Mouse (Mus musculus): ENCODE data around the gene Dennd5a. TPM values are rescaled to one million over a fixed set of nuclear protein-coding genes. Genes with fewer than 3 reads are reported as not detected.

Gene Dennd5a
- total RNA-seq, 2 experiments from 2014 or later, result 48.5 to 54.4 TPM

DNA sequence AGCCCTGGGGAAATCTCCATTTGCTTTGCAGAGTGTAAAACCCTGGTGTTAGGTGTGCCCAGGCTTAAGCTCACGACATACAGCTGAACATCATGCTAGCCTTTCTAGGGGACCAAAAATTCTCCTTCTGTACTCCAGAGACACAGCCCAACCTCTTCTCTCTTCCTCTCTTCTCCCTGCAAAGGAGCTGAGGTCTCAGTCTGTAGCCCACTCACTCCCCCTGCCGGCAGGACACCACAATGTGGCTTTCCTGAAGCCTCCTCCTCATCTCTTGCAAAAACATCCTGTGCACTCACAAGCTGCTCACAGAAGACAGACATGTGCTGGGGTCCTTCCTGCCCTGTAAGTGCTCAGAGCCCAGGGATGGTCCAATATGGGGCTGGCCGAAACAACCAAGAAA lies 67.7 kb downstream of the Dennd5a start:
- ATAC-seq (replicated peaks; ENCODE audit: low FRiP score, low TSS enrichment, poor library complexity, severe bottlenecking), result peak; percentile 81

- no peak for ATAC-seq (replicated peaks; ENCODE audit: low FRiP score, low TSS enrichment, poor library complexity, severe bottlenecking)
These were observed 68.5 kb downstream of the Dennd5a start for GRCm38 (mm10) chr7:109891786-109892185.

DNA sequence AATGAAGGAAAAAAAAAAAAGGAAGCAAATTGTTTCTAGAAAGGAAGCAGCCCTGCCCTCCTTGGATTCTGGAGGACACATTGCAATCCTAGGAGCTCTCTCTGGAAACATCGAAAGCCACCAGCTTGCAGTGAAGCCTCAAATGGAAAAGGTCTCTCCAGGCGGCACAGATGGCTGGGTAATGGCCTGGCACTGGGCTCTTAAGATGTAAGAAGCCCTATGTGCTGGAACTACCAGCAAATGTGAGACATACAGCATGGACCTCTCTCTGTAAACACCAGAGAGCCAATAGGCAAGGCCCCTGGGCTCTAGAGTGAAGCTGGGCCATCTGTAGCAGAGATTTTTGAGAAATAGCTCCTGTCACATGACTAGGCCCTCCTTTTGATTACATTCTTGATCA lies 70.0 kb downstream of the Dennd5a start:
- ATAC-seq (replicated peaks; ENCODE audit: low FRiP score, low TSS enrichment, poor library complexity, severe bottlenecking), result no peak

DNA sequence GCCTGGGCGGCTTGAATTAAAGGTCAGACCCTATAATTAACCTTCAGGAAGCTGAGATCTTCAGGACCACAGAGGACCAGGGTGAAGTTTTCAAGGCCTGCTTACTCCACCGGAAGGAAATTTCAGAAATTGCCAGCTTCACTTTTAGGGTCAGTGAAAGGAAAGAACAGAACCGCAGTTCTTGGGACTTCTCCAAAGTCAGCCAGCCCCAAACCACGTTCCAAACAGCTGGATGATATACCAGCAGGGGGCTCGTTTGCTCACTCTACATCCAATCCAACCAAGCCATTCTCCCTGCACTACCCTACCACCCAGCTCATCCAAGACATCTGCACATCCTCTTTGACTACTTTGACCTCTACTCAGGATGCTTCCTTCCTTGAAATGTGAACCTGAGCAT lies 71.0 kb downstream of the Dennd5a start:
- no peak for ATAC-seq (replicated peaks; ENCODE audit: low FRiP score, low TSS enrichment, poor library complexity, severe bottlenecking)

DNA sequence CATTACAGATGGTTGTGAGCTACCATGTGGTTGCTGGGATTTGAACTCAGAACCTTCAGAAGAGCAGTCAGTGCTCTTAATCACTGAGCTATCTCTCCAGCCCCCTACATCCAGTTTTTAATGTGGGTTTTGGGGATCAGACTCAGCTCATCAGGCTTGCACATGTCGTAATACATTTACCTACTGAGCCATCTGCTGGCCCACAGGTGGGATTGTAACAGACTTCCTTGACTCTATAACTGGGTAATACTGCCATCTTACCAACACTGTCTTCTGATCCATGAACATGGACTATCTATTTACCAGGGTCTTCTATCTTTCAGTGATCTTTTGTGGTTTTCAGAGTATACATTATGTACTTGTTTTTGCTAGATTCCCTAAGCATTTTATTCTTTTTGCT lies 74.0 kb downstream of the Dennd5a start:
- no peak for ATAC-seq (replicated peaks; ENCODE audit: low FRiP score, low TSS enrichment, poor library complexity, severe bottlenecking)

DNA sequence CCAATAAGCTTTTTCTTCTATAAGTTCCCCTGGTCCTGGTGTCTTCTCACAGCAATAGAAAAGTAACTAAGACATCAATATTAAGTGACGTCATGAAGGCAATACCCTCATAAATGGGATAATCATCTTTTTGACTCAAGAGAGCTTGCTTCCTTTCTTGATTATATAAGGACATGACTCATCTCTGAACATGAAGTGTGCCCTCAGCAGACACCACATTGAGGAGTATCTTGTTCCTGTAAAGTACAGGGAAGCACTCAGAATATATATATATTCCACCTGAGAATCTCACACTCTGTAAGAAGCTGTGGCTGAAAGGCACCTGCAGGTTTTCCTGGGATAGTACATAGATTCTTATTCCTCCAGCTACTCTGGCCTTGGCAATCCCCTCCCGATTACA lies 77.7 kb downstream of the Dennd5a start:
- no peak for ATAC-seq (replicated peaks; ENCODE audit: low FRiP score, low TSS enrichment, poor library complexity, severe bottlenecking)

DNA sequence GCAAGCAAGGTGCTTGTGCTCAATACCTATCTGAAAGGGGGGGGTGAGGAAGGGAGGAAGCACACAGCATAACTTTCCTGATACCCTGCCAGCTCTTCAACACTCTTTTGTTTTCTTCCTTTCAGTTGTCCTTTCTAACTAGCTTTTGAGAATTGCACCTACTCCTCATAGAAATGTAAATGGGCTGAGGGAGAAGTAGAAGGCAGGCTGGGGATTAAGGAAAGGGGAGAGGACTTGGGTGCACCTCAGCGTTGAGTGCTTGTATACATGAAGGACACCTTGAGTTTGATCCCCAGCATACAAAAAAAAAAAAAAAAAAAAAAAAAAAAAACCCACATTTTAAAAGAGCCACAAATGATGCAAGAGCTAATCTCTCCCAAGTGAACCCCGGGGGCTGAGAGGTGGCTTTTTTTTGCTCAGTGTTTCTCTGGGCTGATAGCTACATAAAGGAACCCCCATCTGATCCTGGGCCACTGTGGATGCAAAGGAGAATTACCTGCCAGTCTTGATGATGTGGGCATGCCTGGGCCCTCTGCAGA lies 78.6 kb downstream of the Dennd5a start:
- no peak for ATAC-seq (replicated peaks; ENCODE audit: low FRiP score, low TSS enrichment, poor library complexity, severe bottlenecking)

GRCm38 (mm10) chr7:109879158-109879557 lies 81.1 kb downstream of the Dennd5a start:
- ATAC-seq (replicated peaks; ENCODE audit: low FRiP score, low TSS enrichment, poor library complexity, severe bottlenecking), result no peak

DNA sequence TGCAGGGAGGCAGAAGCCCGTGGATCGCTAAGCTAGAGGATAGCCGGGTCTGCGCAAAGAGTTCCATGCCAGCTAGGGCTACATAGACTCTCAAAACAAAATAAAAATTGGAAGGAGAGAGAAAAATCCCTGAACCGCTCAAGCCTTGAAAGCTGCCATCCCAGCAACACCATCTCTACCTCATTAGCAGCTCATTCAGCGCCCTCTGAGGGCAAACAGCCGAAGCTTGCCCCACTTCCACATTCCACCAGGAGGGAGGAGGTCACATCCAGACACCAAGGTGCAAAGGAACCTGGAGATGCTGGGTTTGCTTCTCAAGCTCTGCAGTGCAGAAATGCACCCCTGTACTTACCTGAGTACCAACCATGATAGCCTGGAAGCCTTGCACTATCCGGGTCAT lies 84.2 kb downstream of the Dennd5a start:
- ATAC-seq (replicated peaks; ENCODE audit: low FRiP score, low TSS enrichment, poor library complexity, severe bottlenecking), result no peak

GRCm38 (mm10) chr7:109875598-109875997 lies 84.7 kb downstream of the Dennd5a start:
- no peak for ATAC-seq (replicated peaks; ENCODE audit: low FRiP score, low TSS enrichment, poor library complexity, severe bottlenecking)

- no peak for ATAC-seq (replicated peaks; ENCODE audit: low FRiP score, low TSS enrichment, poor library complexity, severe bottlenecking)
These were observed 85.2 kb downstream of the Dennd5a start for GRCm38 (mm10) chr7:109875033-109875432.

- ATAC-seq (replicated peaks; ENCODE audit: low FRiP score, low TSS enrichment, poor library complexity, severe bottlenecking), result no peak
These were observed 87.1 kb downstream of the Dennd5a start for GRCm38 (mm10) chr7:109873170-109873569.

- ATAC-seq (replicated peaks; ENCODE audit: low FRiP score, low TSS enrichment, poor library complexity, severe bottlenecking), result no peak
These were observed 89.0 kb downstream of the Dennd5a start for GRCm38 (mm10) chr7:109871232-109871631.

DNA sequence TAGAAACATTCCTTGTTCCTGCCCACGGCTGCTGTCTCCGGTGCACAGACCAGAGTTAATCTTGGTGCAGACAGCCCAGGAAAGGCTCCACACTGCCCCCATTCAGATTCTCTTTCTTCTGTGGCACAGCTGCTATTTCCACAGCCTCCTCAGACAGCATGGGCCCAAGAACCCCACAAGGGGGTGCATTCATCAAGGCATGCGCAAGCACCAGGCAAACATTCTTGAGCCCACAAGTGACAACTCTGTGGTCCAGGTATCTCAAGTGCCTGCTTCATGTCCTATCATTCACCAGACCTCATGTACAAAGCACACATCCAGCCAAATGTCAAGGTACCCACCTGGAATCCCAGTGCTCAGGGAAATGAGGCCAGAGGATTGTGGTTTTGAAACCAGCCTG lies 91.8 kb downstream of the Dennd5a start:
- no peak for ATAC-seq (replicated peaks; ENCODE audit: low FRiP score, low TSS enrichment, poor library complexity, severe bottlenecking)

DNA sequence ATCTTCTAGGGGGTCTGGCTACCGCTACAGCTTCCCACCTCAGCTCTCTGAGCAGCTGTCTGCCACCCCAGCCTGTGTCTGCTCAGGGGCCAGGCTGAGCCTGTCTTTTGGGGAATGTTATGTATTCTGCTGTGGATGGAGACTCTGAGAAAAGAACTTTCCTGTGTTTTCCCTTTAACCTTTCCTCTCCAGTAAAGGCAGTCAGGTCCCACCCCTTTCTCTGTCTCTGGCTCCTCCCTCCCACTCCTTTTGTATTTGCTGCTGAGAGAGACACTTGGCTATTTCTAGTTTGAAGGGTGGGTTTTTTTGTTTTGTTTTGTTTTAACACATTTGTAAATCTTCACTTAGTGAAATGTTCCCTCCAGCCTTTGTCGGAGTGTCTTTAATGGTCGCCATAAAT lies 93.6 kb downstream of the Dennd5a start:
- no peak for ATAC-seq (replicated peaks; ENCODE audit: low FRiP score, low TSS enrichment, poor library complexity, severe bottlenecking)

DNA sequence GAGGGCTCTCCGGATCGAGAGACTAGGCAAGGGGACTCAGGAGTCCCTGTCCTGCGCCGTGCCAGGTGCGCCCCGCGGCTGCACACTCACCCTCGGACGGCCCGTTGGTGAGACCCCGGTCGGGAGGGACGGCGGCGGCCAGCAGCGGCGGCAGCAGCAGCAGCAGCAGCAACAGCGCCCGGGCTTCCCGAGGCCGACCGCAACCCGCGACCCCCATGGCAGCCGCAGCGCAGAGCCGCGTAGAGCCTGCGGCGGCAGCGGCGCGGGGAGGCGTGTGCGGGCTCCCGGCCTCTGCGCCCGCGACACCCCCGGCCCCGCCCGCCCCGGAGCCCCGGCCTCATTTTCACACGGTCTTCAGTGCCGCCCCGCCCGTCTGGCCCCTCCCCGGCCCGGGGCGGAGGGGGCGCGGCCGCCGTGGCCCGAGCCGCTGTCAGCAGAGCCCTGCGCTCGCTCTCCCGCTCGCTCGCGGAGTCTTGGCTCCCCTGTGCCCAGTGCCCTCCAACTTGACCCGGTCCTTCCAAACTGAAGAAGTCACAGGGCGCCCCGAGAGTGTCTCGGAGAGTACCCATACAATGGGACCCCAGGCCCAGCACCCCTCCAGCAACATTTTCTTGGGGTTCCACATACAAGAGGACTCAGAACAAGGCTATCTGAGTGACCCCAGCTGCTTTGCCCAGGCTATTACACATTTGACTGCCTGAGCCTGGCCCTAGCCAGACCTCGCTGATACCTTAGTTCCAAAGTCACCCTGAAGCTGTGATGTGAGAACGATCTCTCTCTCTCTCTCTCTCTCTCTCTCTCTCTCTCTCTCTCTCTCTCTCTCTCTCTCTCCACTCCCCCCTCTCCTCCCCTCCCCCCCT lies 94.7 kb downstream of the Dennd5a start, which contains the start of gene Scube2:
Gene Scube2 (minus strand): TSS at position 310 of the 860 bp plus-strand sequence.
- peak; percentile 57 for ATAC-seq (replicated peaks; ENCODE audit: low FRiP score, low TSS enrichment, poor library complexity, severe bottlenecking)

- peak; percentile 22; the same call in 1 of the 2 replicates for ATAC-seq (replicated peaks; ENCODE audit: low FRiP score, low TSS enrichment, poor library complexity, severe bottlenecking)
These were observed 96.7 kb downstream of the Dennd5a start for GRCm38 (mm10) chr7:109863561-109863960.

DNA sequence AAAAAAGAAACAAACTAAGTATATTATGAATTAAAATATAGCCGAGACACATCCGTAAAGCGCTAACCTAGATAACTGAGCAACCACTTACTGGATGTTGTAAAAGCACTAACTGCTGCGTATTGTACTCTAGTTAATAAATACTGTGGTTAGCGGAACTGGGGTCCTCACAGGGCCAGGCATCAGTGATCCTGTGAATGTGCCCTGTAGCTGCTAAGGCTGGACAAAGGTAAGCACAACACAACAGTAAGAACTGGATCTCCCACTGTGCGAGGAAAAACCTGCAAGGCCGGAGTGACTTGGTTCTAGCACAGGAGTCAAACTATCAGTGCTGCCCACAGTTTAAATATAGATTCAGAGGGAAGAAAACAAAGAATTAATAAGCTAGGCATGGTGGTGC lies 100.1 kb downstream of the Dennd5a start:
- ATAC-seq (replicated peaks; ENCODE audit: low FRiP score, low TSS enrichment, poor library complexity, severe bottlenecking), result no peak

- ATAC-seq (replicated peaks; ENCODE audit: low FRiP score, low TSS enrichment, poor library complexity, severe bottlenecking), result 0 out of 2 replicates have a peak, but pooled peaks have one; percentile 28
These were observed 100.9 kb downstream of the Dennd5a start for GRCm38 (mm10) chr7:109859354-109859753.

GRCm38 (mm10) chr7:109852752-109853212 lies 107.5 kb downstream of the Dennd5a start:
- ATAC-seq (replicated peaks; ENCODE audit: low FRiP score, low TSS enrichment, poor library complexity, severe bottlenecking), result peak; percentile 89

- ATAC-seq (replicated peaks; ENCODE audit: low FRiP score, low TSS enrichment, poor library complexity, severe bottlenecking), result no peak
These were observed 108.3 kb downstream of the Dennd5a start for GRCm38 (mm10) chr7:109852017-109852416.
